Mouse (Mus musculus) heart, adult 2 months (tissue): ENCODE data around the gene Atxn2.

Experiments
- CTCF ChIP-seq: fragments of 200-600 bp; IDR thresholded peaks from 2 replicates; pipeline ENCODE4 v1.8.1; 2022; ENCODE audit warnings: antibody characterized with exemption, mild to moderate bottlenecking, moderate library complexity
- POLR2A ChIP-seq: fragments of 200-500 bp; IDR thresholded peaks from 2 replicates; pipeline ENCODE4 v1.6.1; 2011; ENCODE audit warnings: mild to moderate bottlenecking, low read depth, low read length, control low read depth; ENCODE audit not compliant: insufficient read depth

DNA sequence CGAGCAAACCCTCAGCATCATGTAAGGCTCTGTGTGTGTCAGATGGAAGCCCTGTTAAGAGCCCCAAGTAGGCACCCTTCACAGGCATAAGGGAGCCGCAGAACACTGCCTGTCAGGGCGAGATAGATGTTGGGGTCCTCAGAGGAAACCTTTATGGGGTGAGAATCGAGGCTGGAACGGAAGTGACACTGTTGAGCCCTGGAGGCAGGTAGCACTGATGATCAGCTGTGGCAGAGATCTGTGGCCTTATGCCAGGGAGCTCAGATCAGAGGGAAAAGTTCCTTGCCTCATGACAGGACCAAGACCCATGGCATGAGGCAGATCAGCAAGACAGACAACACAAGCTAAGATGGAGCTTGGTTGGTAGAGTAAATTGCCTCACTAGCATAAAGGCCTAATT is 110.0 kb downstream of the Atxn2 start:
- TF ChIP-seq CTCF (no peak), POLR2A (no peak)
